Mouse (Mus musculus): ENCODE measurements around the gene Olfr710. TPM values are rescaled to one million over a fixed set of nuclear protein-coding genes. Genes with fewer than 3 reads are reported as not detected.

Gene Olfr710
- polyA plus RNA-seq (2012; rRNA removed): not detected in 2 replicates

GRCm38 (mm10) chr7:106948212-106948611, at the start of gene Olfr710:
TSS of gene Olfr710 (minus strand) at chr7:106948312.

GRCm38 (mm10) chr7:106975353-106975752, 27.2 kb upstream of the Olfr710 start, which contains the start of gene Olfr711:
TSS of gene Olfr711 (minus strand) at chr7:106975453.

GRCm38 (mm10) chr7:106963837-106964236, 15.7 kb upstream of the Olfr710 start, which contains the start of gene Olfr6:
TSS of gene Olfr6 (minus strand) at chr7:106963937.

GRCm38 (mm10) chr7:106932119-106932518, 16.0 kb downstream of the Olfr710 start, which contains the start of gene Olfr709-ps1:
TSS of gene Olfr709-ps1 (minus strand) at chr7:106932219.

GRCm38 (mm10) chr7:106907676-106908075, 40.4 kb downstream of the Olfr710 start, which contains the start of gene Olfr1532-ps1:
TSS of gene Olfr1532-ps1 (plus strand) at chr7:106908001.

GRCm38 (mm10) chr7:106901141-106901540, 47.0 kb downstream of the Olfr710 start, which contains the start of gene Olfr707:
TSS of gene Olfr707 (minus strand) at chr7:106901241.

Other genes with a start within 250 kb of the Olfr710 start
- gene Olfr695, start 231.9 kb downstream of the Olfr710 start, polyA plus RNA-seq (2012; rRNA removed): not detected in 2 replicates
- not detected in 2 replicates for gene Olfr697, start 205.9 kb downstream of the Olfr710 start, polyA plus RNA-seq (2012; rRNA removed)
- not detected in 2 replicates for gene Olfr698, start 192.9 kb downstream of the Olfr710 start, polyA plus RNA-seq (2012; rRNA removed)
- gene Olfr699, start 155.1 kb downstream of the Olfr710 start, polyA plus RNA-seq (2012; rRNA removed): not detected in 2 replicates
- gene Olfr700, start 139.5 kb downstream of the Olfr710 start, polyA plus RNA-seq (2012; rRNA removed): not detected in 2 replicates
- not detected in 2 replicates for gene Olfr701, start 134.2 kb downstream of the Olfr710 start, polyA plus RNA-seq (2012; rRNA removed)
- not detected in 2 replicates for gene Olfr702, start 114.4 kb downstream of the Olfr710 start, polyA plus RNA-seq (2012; rRNA removed)
- gene Olfr703, start 105.0 kb downstream of the Olfr710 start, polyA plus RNA-seq (2012; rRNA removed): not detected in 2 replicates
- not detected in 2 replicates for gene Olfr704, start 85.1 kb downstream of the Olfr710 start, polyA plus RNA-seq (2012; rRNA removed)
- not detected in 2 replicates for gene Olfr705, start 71.4 kb downstream of the Olfr710 start, polyA plus RNA-seq (2012; rRNA removed)
- not detected in 2 replicates for gene Olfr706, start 60.1 kb downstream of the Olfr710 start, polyA plus RNA-seq (2012; rRNA removed)
- gene Olfr707, start 47.1 kb downstream of the Olfr710 start, polyA plus RNA-seq (2012; rRNA removed): not detected in 2 replicates
- gene Olfr1532-ps1, start 40.3 kb downstream of the Olfr710 start, polyA plus RNA-seq (2012; rRNA removed): not detected in 2 replicates
- not detected in 2 replicates for gene Olfr709-ps1, start 16.1 kb downstream of the Olfr710 start, polyA plus RNA-seq (2012; rRNA removed)
- not detected in 2 replicates for gene Olfr6, start 15.6 kb upstream of the Olfr710 start, polyA plus RNA-seq (2012; rRNA removed)
- not detected in 2 replicates for gene Olfr711, start 27.1 kb upstream of the Olfr710 start, polyA plus RNA-seq (2012; rRNA removed)
- not detected in 2 replicates for gene Olfr2, start 57.8 kb upstream of the Olfr710 start, polyA plus RNA-seq (2012; rRNA removed)
- gene Olfr713, start 82.9 kb upstream of the Olfr710 start, polyA plus RNA-seq (2012; rRNA removed): not detected in 2 replicates
- gene Olfr714, start 122.7 kb upstream of the Olfr710 start, polyA plus RNA-seq (2012; rRNA removed): not detected in 2 replicates
- not detected in 2 replicates for gene Olfr17, start 144.9 kb upstream of the Olfr710 start, polyA plus RNA-seq (2012; rRNA removed)
- gene Olfr715b, start 162.1 kb upstream of the Olfr710 start, polyA plus RNA-seq (2012; rRNA removed): not detected in 2 replicates
- not detected in 2 replicates for gene Olfr715, start 182.8 kb upstream of the Olfr710 start, polyA plus RNA-seq (2012; rRNA removed)
- gene Olfr716, start 190.0 kb upstream of the Olfr710 start, polyA plus RNA-seq (2012; rRNA removed): not detected in 2 replicates
- gene Nlrp14, start 218.7 kb upstream of the Olfr710 start, polyA plus RNA-seq (2012; rRNA removed): not detected in 2 replicates

All from liver, embryonic 14 days (tissue).